Mouse (Mus musculus) frontal cortex, postnatal 14 days (tissue): Measurements from ENCODE around the gene Mrps24.

Experiments used
- DNase-seq, 2 experiments: peaks; one replicate each; pipeline ENCODE4 v3.0.0; 2022; ENCODE audit warnings: low spot score in 2 of 2

Gene Mrps24

DNA sequence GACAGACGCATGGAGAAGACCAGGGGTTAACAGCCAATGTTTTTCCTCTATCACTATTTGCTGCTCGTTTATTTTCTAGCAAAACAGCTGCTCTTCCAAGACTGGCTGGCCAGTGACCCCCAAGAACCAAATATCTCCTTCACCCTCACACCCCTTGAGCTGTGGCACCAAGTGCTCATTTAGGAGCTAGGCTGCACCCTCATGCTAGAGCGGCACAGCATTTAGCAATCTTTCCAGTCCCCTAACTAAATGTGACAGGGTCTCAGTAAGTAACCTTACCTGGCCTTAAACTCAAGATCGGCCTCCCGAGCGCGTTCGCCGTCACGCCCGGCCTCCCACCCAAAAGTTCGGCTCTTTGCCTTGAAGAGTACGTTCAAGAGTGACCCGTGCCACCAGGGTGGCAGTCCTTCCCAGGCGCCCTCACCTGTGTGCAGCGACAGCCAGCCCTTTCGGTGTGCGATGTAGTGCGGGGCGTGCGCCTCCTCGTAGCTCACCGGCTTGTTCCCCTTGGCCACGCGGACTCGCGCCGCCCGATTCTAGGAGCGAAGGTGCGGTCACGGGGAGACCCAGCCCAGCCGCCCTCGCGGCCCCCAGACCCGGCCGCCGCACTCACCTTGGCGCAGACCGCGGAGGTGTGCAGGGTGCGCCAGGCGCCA lies 8.5 kb downstream of the Mrps24 start:
- peak in 1 of 2 experiments; percentile 45 for DNase-seq

DNA sequence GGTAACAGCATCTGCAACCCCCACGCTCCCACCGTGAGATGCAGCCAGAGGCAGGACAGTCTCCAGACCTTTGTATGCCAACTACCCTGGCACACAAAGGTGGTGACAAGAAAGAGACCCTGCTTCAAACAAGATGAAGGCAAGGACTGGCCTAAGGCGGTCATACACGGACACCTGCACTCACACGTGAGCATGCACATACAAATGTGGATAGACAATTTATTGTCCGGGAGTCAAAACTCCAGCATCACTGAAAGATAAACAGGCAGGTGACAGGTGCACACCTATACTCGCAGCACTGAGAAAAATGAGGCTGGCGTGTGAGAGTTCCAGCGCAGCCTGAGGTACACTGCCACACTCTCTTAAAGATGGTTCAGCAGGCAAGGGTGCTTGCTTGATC lies 9.5 kb downstream of the Mrps24 start:
- DNase-seq, result no peak

DNA sequence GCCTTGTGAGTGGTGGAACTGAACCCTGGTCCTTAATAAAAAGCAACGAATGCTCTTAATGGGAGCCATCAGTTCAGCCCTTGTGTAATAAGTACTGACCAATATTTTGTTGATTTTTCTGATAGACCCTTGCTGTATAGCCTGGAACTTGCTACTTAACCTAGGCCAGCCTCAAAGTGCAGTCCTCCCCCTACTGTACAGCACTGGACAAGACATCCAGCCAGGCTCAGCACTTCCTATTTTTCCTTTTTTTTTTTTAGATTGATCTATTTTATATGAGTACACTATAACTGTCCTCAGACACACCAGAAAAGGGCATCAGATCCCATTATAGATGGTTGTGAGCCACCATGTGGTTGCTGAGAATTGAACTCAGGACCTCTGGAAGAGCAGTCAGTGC lies 12.1 kb downstream of the Mrps24 start:
- no peak for DNase-seq

DNA sequence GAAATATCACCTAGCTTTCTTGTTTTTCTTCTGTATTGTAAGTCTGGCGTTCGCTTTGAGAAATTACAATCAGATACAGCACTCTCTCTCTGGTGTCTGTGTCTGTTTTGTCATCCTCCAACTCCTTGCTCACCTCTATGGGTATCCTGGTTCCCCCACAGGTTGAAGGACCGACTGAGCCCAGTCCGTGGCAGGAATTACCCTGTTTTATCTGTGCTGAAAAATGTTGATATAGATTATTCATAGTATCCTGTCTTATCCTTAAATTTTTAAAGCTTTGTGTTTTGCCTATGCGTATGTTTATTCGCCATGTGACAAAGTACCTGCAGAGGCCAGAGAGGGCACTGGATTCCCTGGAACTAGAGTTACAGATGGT lies 12.5 kb downstream of the Mrps24 start:
- DNase-seq, result no peak

GRCm38 (mm10) chr11:5702271-5702956 lies 13.1 kb downstream of the Mrps24 start:
- no peak for DNase-seq

- no peak for DNase-seq
Measured at GRCm38 (mm10) chr11:5701821-5702220, 13.7 kb downstream of the Mrps24 start.

GRCm38 (mm10) chr11:5701300-5701699 lies 14.2 kb downstream of the Mrps24 start:
- no peak for DNase-seq

DNA sequence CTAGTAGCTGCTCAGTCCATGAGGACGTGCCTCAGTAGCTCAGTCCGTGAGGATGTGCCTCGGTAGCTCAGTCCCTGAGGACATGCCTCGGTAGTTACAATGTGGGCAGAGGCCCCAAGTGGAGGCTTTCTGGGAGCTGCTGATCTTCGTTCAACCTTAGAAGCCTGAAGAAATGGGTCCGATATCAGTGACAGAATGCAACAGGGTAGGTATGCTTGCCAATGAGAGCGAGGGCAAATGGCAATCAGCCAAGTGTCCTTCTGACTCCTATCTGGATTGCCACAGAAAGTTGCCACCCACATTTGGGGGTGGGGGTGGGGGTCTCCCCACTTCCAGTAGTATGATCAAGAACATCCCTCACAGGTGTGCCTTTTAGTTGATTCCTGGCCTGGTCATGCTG lies 14.7 kb downstream of the Mrps24 start:
- DNase-seq, result no peak

DNA sequence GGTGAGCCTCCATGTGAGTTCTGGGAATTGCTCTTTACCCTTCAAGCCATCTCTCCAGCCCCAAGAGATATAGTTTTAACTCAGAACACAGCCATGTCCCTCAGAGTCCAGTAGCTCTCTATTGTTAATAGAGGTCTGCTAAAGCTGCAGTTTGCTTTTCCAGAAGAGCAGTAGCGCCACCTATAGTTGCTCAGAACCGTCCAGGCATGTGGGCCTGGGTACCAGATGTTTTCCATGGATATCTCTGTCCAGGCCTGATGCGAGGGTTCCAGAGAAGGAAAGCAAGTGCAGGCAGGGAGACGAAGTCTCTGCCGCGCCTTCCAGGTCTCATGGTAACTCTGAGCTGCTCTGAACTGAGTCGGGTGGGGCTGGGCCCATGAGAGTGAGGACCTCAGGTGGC lies 23.7 kb downstream of the Mrps24 start:
- DNase-seq, result no peak

DNA sequence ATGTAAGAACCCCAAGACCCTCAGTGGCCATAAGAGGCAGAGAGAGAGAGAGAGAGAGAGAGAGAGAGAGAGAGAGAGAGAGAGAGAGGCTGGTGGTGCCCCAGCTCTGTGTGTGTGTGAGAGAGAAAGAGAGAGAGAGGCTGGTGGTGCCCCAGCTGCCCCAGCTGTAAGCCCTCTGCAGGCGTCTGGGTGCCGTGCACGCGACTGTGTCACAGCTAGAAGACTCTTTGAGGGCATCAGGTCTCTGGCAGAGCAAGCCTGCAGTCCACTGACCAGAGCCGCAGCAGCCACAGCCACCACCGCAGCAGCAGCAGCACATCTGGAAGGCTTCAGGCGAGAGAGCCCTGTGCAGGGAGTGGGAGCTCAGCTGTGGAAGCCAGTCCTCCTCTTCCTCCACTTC lies 31.2 kb downstream of the Mrps24 start:
- DNase-seq, result no peak

DNA sequence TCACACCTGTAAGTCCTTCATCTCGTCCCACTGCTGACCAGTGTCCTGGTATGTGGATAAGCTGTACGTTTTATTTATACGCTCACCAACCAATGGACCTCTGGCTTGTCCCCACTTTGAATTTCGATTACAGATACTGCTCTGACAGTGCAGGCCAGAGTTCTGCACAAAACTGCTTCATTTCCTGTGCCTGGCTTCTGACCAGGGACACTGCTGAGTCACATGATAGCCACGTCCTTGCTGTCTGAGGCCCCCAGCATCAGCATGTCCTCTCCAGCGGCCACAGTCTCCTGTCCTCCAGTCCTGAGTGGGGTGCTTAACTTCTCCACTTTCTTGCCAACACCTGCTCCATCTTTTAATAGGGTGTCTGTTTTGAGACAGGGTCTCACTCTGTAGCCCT lies 32.9 kb downstream of the Mrps24 start:
- no peak for DNase-seq
